Mouse (Mus musculus) thymus, postnatal 36 days (tissue): ENCODE results near the gene Zfp638.
"Not testable (repeated sequence)": the region's sequence is repeated elsewhere in the genome, so short reads cannot be mapped to it uniquely, and the experiment has no call there.

Experiments used
- DNase-seq, 2 experiments: peaks; one replicate each; pipeline ENCODE4 v3.0.0; 2022; ENCODE audit warnings: mixed read lengths in 2 of 2

Gene Zfp638

GRCm38 (mm10) chr6:83866954-83867597 lies at the start of gene Zfp638:
Zfp638 (plus strand) TSS chr6:83867109.
- peak; percentile 93 to 97 for DNase-seq

- no peak for DNase-seq
Observed at GRCm38 (mm10) chr6:83818996-83819395, 47.9 kb upstream of the Zfp638 start.

GRCm38 (mm10) chr6:83820727-83821515 lies 46.0 kb upstream of the Zfp638 start:
- no peak for DNase-seq

DNA sequence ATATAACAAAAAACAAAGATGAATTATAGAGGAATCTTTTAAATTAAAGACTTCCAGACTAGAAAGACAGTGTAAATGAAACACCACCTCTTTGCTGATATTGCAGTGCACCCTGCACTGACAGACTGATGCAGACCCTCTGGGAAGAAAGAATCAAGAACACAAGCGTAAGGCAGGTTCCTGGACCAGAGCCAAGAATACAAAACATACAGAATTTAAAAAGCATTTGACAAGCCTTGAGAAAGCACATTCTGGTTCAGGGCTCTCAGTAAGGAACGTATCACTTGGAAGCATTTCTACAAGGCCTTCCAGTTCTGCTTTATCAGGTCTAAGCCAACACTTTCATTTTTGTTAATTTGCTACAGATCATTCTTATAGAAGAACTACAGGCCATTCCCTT lies 45.1 kb upstream of the Zfp638 start:
- DNase-seq = no peak

DNA sequence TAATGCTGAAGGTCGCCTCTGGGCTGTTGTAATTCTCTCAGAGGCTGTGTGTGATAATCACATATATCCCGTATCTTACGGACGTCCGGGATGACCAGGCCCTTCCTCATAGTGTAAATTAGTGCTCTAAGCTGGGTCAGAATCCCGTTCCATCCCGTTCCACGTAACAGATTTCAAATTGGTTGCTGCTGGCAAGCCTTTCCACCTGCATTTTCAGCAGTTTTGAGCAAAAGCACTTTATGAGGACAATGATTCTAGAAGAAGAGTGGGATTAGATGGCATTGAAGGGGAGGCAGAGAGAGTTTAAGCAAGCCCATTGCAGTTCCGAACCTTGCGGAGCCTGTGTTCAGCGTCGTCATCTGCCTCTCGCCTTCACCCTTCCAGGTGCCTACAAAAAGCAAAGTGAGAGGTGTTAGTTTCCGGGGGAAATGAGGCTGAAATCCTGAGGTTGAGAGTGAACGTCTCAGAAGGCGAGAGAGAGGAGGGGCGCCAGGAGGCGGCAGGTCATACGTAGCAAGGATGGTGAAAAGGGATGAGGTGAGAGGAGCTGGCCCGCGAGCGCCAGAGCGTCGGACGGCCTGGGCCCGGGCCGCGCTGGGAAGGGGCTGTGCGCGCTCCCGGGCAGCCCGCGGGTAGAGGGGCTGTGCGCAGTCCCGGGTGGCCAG lies 35.8 kb upstream of the Zfp638 start:
- no peak for DNase-seq

- peak; percentile 97 for DNase-seq
Observed at GRCm38 (mm10) chr6:83831606-83832123, 35.2 kb upstream of the Zfp638 start, which contains the start of gene Paip2b. Paip2b (minus strand) TSS chr6:83831741.

- not testable (repeated sequence) for DNase-seq
Observed at GRCm38 (mm10) chr6:83832393-83832792, 34.5 kb upstream of the Zfp638 start.

- no peak for DNase-seq
Observed at GRCm38 (mm10) chr6:83836826-83837225, 30.1 kb upstream of the Zfp638 start.

- DNase-seq = no peak
Observed at GRCm38 (mm10) chr6:83838046-83838445, 28.9 kb upstream of the Zfp638 start.

DNA sequence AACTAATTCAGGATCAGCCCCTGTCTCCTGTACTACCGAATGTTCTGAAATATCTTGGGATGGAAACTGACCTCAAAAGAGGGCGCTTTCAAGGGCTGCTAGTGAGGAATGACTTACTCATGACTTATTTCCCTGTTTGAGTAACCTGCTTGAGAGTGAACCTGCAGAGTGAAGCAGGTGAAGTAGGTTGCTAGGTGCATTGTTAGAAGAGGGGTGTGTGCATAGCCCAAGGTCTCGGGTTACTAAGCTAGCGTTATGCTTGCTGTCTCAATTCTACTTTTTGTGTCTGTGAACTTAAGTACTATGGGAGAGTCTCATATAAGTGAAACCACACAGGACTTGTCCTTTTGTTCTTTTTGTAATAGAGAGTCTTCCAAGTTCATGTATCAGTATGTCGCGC lies 26.8 kb upstream of the Zfp638 start:
- no peak for DNase-seq

DNA sequence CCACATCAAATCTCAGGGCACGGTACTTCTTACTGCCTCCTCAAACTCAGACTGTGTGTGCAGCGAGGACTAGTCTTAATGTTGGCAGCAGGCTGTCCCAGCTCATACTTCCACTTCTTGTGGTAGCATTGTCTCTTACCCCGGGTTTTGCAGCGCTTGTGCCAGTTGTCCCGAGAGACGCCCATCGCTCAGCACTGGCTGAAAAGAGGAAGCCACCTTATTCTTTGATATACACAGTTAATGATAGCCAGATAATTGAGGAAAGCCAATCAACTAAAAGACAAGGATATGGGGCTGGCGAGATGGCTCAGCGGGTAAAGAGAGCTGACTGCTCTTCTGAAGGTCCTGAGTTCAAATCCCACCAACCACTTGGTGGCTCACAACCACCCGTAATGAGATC lies 22.0 kb upstream of the Zfp638 start:
- DNase-seq = no peak

GRCm38 (mm10) chr6:83846141-83846540 lies 20.8 kb upstream of the Zfp638 start:
- no peak for DNase-seq

- DNase-seq = no peak
Observed at GRCm38 (mm10) chr6:83849446-83849845, 17.5 kb upstream of the Zfp638 start.

DNA sequence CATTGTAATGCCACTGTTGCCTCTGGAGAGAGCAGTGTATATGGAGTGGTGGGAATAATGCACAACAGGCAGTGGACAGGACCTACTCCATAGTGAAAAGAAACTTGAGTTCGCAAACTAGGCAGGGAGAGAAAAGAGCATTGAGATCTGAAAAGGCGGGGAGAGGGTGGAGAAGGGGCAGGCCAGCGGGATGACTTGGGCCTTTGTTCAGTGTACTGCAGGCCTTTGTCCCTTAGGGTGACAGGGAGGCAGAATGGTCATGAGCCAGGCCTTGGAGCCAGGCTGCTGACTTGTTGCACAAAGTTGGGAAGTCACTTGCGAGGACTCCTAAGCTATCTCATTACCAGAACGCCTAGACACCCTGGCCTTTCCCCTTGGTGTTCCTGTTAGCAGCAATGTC lies 9.4 kb upstream of the Zfp638 start:
- DNase-seq = no peak

DNA sequence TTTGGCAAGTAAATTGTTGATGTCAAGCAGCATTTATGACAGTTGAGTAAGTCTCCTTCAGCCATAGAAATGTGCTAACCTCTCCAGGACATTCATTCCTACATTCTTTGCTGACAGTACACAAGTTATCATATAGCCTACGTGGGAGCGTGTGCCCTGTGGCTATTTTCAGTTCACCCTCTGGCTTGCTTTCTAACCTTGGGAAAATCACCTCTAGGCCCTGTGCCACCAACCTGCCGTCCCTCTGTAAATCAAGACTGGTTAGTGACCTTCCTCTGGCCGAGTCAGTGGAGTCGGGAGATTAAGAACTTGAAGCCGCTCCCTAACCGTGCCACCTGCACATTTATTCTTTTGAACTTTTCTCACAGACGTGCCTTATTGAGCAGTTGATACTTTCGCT lies 6.9 kb upstream of the Zfp638 start:
- DNase-seq = no peak

DNA sequence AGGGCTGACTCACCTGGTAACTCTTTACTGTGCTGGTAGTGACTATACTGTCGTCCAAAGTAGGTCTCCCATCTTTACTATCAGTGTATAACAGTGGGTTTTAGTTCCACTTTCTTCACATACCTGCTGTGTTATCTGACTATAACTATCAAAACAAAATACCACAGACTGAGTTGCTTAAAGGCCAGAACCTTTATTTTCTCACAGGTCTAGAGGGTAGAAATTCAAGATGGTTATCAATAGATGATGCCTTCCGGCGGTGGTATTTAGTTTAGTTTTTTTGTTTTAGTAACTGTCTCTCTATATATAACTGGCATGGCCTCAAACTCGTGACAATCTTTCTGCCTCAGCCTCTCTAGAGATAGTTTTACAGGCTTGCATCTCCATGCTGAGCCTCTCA lies 3.4 kb upstream of the Zfp638 start:
- DNase-seq = no peak

GRCm38 (mm10) chr6:83866423-83866822 lies 486 bp upstream of the Zfp638 start:
- DNase-seq = no peak

DNA sequence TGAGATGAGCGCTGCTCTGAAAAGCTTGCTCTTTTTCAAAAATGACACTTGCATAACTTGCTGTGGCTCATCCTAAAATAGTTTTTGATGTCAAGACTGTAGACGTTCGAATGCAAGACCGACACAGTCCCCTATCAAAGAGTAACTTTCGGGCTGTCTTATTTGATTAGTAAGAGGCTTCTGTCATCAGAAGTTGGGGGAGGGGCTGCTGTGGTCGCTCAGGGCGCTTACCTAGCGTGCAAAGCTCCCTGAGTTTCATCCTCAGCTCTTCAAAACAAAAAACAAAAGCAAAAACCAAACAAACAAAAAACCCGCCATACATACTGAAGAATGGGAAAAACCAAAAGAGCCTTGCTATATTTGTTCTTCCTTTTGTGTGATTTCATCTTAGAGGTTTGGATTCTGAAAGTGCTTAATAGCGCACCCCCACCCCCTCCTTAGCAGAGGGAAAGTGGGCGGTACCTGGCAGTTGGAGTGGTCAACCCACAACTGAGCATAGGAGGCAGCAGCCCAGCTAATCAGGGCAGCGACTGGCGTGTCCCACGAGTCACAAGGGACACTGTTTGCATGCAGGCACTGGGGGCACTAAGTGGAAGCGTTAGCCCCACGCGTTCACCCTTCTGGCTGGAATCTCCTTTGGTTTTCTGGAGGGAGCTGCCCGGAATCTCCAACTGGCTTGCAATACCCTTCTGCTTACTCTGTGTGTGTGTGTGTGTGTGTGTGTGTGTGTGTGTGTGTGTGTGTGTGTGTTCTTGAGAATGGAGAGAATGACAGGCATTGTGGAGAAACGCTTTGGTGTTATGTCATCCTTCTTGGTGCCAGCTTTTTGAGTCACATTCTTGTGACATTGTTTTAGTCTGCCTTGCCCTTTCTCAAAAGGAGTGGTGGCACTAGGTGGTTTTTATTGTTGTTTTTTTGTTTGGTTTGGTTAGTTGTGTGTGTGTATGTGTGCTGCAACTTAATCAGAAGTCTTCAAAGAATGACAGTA lies 983 bp downstream of the Zfp638 start:
- DNase-seq = peak; percentile 9 to 38

GRCm38 (mm10) chr6:83879815-83880214 lies 12.9 kb downstream of the Zfp638 start:
- DNase-seq = peak in 1 of 2 experiments; percentile 12

- DNase-seq = no peak
Observed at GRCm38 (mm10) chr6:83886789-83887188, 19.9 kb downstream of the Zfp638 start.

DNA sequence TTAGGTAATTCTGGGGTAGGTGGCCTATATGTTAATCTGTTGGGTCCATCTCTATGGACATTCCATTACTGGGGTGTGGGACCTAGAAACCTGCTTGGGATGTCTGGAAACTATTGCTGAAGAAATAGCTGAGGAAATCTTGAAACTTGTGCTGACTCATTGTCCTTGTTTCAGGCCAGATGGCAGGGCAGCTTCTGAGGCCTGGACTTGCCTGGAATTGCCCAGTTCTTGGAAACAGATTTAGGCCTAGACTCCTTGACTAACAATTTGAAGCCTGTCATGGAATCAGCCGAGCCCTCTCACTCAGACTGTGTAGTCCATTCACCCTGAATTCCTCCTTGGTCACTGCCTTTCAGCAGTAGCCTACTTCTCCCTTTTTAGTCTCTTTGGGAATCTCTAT lies 21.9 kb downstream of the Zfp638 start:
- DNase-seq = no peak

GRCm38 (mm10) chr6:83890281-83891015 lies 23.5 kb downstream of the Zfp638 start:
- no peak for DNase-seq
